Mouse (Mus musculus) midbrain, embryonic 14.5 days (tissue): ENCODE measurements around the gene Tcp10b. TPM values are rescaled to one million over a fixed set of nuclear protein-coding genes. Genes with fewer than 3 reads are reported as not detected.
"Not testable (repeated sequence)": the region's sequence is repeated elsewhere in the genome, so short reads cannot be mapped to it uniquely, and the experiment has no call there.

Experiments
- ATAC-seq: fragments of 200-750 bp; cut with Nextera tagmentation; 2 replicates; pipeline ENCODE4 v1.8.0; 2017; ENCODE audit warnings: moderate number of reproducible peaks, moderate library complexity; ENCODE audit not compliant: low FRiP score, low TSS enrichment
- DNase-seq: peaks from one replicate; pipeline ENCODE4 v3.0.0-alpha.2; 2015
- H3K27ac ChIP-seq: fragments of 300-500 bp; sonication (generic); replicated peaks from 2 replicates; pipeline ENCODE4 v1.5.1; 2014; ENCODE audit warnings: mild to moderate bottlenecking, low read depth, low read length, moderate library complexity
- H3K27me3 ChIP-seq: fragments of 300-500 bp; sonication (generic); 2 replicates; pipeline ENCODE4 v1.6.1; 2014; ENCODE audit warnings: low read length, control low read depth, mixed read lengths; ENCODE audit not compliant: control insufficient read depth, insufficient read depth
- H3K36me3 ChIP-seq: fragments of 300-500 bp; sonication (generic); 2 replicates; pipeline ENCODE4 v1.6.1; 2014; ENCODE audit warnings: low read length, control low read depth; ENCODE audit not compliant: control insufficient read depth, insufficient read depth
- H3K4me1 ChIP-seq: fragments of 300-500 bp; sonication (generic); 2 replicates; pipeline ENCODE4 v1.6.1; 2014; ENCODE audit warnings: mild to moderate bottlenecking, antibody characterized with exemption, low read length, control low read depth; ENCODE audit not compliant: control insufficient read depth, insufficient read depth
- H3K4me2 ChIP-seq: fragments of 300-500 bp; sonication (generic); 2 replicates; pipeline ENCODE4 v1.6.1; 2014; ENCODE audit warnings: mild to moderate bottlenecking, low read length, moderate library complexity
- H3K4me3 ChIP-seq: fragments of 300-500 bp; sonication (generic); replicated peaks from 2 replicates; pipeline ENCODE4 v1.5.1; 2014; ENCODE audit warnings: low read depth, low read length
- H3K9ac ChIP-seq: fragments of 300-500 bp; sonication (generic); replicated peaks from 2 replicates; pipeline ENCODE4 v1.6.1; 2014; ENCODE audit warnings: mild to moderate bottlenecking, low read length, moderate library complexity
- H3K9me3 ChIP-seq: fragments of 300-500 bp; sonication (generic); 2 replicates; pipeline ENCODE4 v1.6.1; 2016; ENCODE audit warnings: low read length, control low read depth, mixed read lengths; ENCODE audit not compliant: control insufficient read depth
- WGBS: fragments of 180-500 bp; shearing (Covaris S2); extraction: QIAGEN DNeasy Blood & Tissue Kit; methylation state at CpG from one replicate; pipeline ENCODE4 v1.1.7; 2014; 5-methylcytosine and 5-hydroxymethylcytosine counted together
- polyA plus RNA-seq: library from polyadenylated mRNA; unstranded; fragments of >200 nt; fragmentation: Nextera tagmentation; extraction: Ambion mirVana; gene quantifications from 2 replicates; pipeline ENCODE4 v1.2.1, GENCODE M21; 2014

The Tcp10b gene
- polyA plus RNA-seq = 0.18 and 0.45 TPM in 2 replicates

DNA sequence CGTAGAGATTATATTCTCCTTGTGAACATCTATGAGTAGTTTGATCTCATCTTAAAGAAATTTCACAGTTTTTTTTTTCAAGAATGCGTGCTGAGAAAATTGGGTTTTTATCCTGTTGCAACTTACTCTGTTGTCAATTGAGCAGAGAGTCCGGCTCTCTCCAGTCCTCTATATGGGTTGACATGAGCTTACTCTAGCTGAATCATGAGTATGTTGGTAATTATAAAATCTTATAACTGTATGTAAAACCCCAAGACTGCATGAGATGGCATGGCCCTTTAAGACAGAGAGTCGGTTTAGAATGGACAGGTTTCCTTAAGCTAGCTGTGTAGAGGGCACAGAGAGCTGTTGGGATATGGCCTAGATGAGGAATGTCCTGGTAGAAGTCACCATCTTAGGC is at the start of gene Tcp10b:
TSS of gene Tcp10b (plus strand) at position 301 of the 400 bp plus-strand sequence.
- not testable (repeated sequence) for H3K27ac ChIP-seq, H3K9me3 ChIP-seq, H3K4me2 ChIP-seq, H3K4me3 ChIP-seq, ATAC-seq, H3K27me3 ChIP-seq, H3K9ac ChIP-seq, H3K4me1 ChIP-seq, DNase-seq, H3K36me3 ChIP-seq
- WGBS = 95% methylated on average over 4 of the region's 4 CpGs

- WGBS = 68% methylated on average over 3 of the region's 3 CpGs
- H3K4me2 ChIP-seq = no peak overlapping the region
- H3K4me1 ChIP-seq = peaks cover 9% of the 10 kb centered on the region
- H3K36me3 ChIP-seq = peaks cover 45% of the 10 kb centered on the region
- no peak for DNase-seq
- H3K9ac ChIP-seq = no peak overlapping the region
- no peaks in the 10 kb centered on the region for H3K27me3 ChIP-seq
- no peaks in the 10 kb centered on the region for H3K9me3 ChIP-seq
- ATAC-seq = no peak
- H3K4me3 ChIP-seq = no peak overlapping the region
- no peak overlapping the region for H3K27ac ChIP-seq
Measured at GRCm38 (mm10) chr17:13013316-13013715, 47.6 kb upstream of the Tcp10b start.

DNA sequence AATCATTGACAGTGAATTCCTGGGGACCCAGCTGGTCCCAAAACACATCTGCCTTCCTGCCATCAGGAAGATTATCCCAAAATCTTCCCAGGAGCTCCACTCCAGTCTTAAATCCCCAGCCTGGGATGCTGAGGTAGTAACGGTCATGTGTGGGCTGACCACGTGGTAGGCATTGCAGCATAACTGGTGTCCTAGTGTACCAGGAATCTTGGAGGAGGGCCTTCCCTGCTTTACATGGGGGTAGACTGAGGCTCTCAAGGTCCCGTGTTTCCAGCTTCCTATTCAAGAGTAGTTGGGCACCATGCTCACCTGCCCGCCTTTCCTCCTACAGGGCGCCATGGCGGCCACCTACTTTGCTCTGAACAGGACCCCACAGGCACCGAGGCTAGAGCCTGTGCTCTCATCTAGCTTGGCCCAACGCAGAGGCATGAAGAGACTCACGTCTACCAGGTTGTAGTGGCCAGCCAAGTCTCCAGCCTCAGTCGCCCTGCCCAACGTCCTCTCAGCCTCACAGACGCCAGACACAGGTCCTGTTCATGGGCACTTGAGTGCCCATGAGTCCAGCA is 24.2 kb upstream of the Tcp10b start:
- H3K9me3 ChIP-seq, ATAC-seq, H3K4me2 ChIP-seq, H3K4me1 ChIP-seq, H3K27me3 ChIP-seq, DNase-seq, H3K9ac ChIP-seq, H3K27ac ChIP-seq, H3K4me3 ChIP-seq, H3K36me3 ChIP-seq: not testable (repeated sequence)
- 92% methylated on average over 4 of the region's 12 CpGs for WGBS

DNA sequence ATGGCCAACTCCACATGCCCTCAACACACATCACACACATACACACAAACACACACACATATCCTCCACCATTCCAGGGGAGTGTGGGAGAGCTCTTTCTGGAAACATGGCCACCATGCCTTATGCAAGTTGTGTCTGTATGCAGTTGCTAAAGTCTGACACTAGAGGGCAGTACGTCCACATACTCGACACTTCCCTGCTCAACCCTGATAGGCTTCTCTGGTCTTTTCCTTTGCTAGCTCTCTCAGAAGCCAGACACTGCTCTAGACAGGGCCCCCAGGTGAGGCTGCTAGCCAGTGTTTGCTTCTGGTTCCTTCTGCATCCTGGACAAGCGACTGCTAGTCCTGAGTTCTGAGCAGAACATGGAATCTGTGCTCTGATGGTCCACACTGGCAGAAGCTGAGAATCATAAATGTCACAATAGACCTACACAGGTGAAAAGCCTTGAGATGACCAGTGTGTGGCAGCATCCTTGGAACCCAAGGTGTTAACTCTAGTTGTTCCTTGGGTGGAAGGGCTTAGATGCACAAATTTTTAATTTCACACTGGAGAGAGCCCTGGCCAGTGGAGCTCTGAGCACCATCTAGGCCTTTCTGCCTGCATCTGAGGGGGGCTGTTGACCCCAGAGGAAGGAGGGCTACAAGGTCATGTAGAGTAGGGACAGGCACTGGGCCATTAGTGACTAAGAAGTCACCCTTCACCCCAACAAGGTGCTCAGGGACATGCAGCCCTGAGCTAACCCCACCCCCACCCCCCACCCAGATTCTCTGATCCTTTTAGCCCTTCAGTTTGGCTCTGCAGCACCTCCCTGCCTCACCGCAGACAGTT is 16.8 kb upstream of the Tcp10b start:
- H3K4me1 ChIP-seq, H3K36me3 ChIP-seq, H3K27ac ChIP-seq, H3K27me3 ChIP-seq, H3K4me3 ChIP-seq, H3K4me2 ChIP-seq, H3K9ac ChIP-seq, H3K9me3 ChIP-seq: not testable (repeated sequence)
- DNase-seq (peak; percentile 84), ATAC-seq (peak; percentile 80; the same call in 1 of the 2 replicates)
- WGBS = 5% methylated on average over 3 of the region's 4 CpGs

DNA sequence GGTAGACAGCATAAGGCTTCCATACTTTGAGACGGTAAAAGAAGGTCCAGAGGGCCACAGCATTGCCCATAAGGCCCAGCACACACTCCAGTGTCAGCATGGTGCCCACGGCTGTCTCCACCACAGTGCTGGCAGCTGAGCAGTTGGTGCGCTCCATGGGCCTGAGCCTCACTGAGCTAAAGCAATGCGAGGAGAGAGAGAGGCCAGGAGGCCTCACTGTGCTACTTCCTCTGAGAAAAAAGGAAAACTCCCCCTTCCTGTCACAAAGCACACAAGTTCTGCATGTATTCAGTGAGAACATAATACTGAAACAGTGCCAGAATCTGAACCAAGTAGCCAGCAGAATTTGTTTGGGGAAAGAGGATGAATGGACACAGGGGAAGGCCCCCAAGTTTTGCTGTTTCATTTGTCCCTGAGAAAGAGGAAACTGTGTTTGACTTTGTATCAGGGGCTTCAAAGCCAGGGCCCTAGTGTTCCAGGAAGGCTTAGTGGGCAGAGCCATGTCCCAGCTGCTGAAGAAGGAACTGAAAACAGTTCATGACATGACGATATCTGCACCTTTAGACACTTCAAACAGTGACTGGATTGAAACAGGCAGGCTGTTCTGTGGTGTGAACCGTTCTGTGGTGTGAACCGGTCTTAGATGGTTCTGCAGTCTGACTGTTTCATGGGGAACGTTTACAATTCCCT is 8.6 kb upstream of the Tcp10b start, which contains the start of gene Gpr31b:
TSS of gene Gpr31b (minus strand) at position 173 of the 690 bp plus-strand sequence.
- not testable (repeated sequence) for H3K4me3 ChIP-seq, DNase-seq, H3K9me3 ChIP-seq, H3K4me2 ChIP-seq, H3K36me3 ChIP-seq, H3K27me3 ChIP-seq, ATAC-seq, H3K27ac ChIP-seq, H3K4me1 ChIP-seq, H3K9ac ChIP-seq
- 86% methylated on average over 1 of the region's 8 CpGs for WGBS

- H3K4me2 ChIP-seq, DNase-seq, H3K36me3 ChIP-seq, ATAC-seq, H3K4me3 ChIP-seq, H3K4me1 ChIP-seq, H3K27me3 ChIP-seq, H3K9me3 ChIP-seq, H3K27ac ChIP-seq, H3K9ac ChIP-seq: not testable (repeated sequence)
- 87% methylated on average over 4 of the region's 7 CpGs for WGBS
Measured at GRCm38 (mm10) chr17:13062882-13063281, 2.0 kb downstream of the Tcp10b start.

- H3K27me3 ChIP-seq, ATAC-seq, H3K4me2 ChIP-seq, H3K4me1 ChIP-seq, H3K27ac ChIP-seq, H3K9me3 ChIP-seq, H3K4me3 ChIP-seq, H3K36me3 ChIP-seq, DNase-seq, H3K9ac ChIP-seq: not testable (repeated sequence)
- WGBS = 86% methylated on average over 1 of the region's 4 CpGs
Measured at GRCm38 (mm10) chr17:13067864-13068385, 7.0 kb downstream of the Tcp10b start.

GRCm38 (mm10) chr17:13069227-13069626 is 8.3 kb downstream of the Tcp10b start:
- 74% methylated on average over 3 of the region's 5 CpGs for whole genome bisulfite sequencing
- ATAC-seq, H3K9me3 ChIP-seq, H3K9ac ChIP-seq, H3K36me3 ChIP-seq, DNase-seq, H3K4me3 ChIP-seq, H3K4me1 ChIP-seq, H3K4me2 ChIP-seq, H3K27me3 ChIP-seq, H3K27ac ChIP-seq: not testable (repeated sequence)
